ENCODE assay signal across 9 mouse cellular contexts in genomic region chr7:121864858-121865585, GRCm38 (mm10). TPM values are rescaled to one million over a fixed set of nuclear protein-coding genes. Genes with fewer than 3 reads are reported as not detected.
DNase-seq lines count a peak whose midpoint lies in the region; ATAC-seq lines count a peak whose summit lies in the region.
"Had no signal": no experiment of that assay in that cellular context is flagged by ENCODE, and none has a peak within 500 bp of the region (broad histone marks: within the 10 kb centered on the region; RNA-seq: fewer than 3 reads in every experiment).

Gene Scnn1b (plus strand): TSS chr7:121865038.

- no peak within 1 kb of the TSS for H3K27ac ChIP-seq in intestine, embryonic 16.5 days (ENCODE audit: low read length)
- no peak within 1 kb of the TSS for H3K27ac ChIP-seq in lung, embryonic 16.5 days (ENCODE audit: low read length)

- 0 out of 2 replicates have a peak, but pooled peaks have one; percentile 50 for ATAC-seq in intestine, embryonic 16.5 days
- peak; percentile 86 for ATAC-seq in lung, embryonic 16.5 days (ENCODE audit: low read depth)

- H3K9ac ChIP-seq in intestine, embryonic 16.5 days (ENCODE audit: low read depth, low read length): no peak within 1 kb of the TSS
- H3K9ac ChIP-seq in lung, embryonic 16.5 days (ENCODE audit: low read length): peak within 1 kb of the TSS; percentile 40; the same call in 1 of the 2 replicates

- peak within 1 kb of the TSS; percentile 62 for H3K4me2 ChIP-seq in intestine, embryonic 16.5 days (ENCODE audit: low read depth, low read length)
- H3K4me2 ChIP-seq in lung, embryonic 16.5 days (ENCODE audit: low read depth, low read length): peak within 1 kb of the TSS; percentile 70

- 3% methylated on average over 42 of the region's 42 CpGs for WGBS in intestine, embryonic 16.5 days
- WGBS in lung, embryonic 16.5 days: 2% methylated on average over 37 of the region's 42 CpGs

- H3K27me3 ChIP-seq in intestine, embryonic 16.5 days (replicated peaks; ENCODE audit: control insufficient read depth, insufficient read depth, low read length): peaks cover 26% of the 10 kb centered on the region
- H3K27me3 ChIP-seq in lung, embryonic 16.5 days (ENCODE audit: control insufficient read depth, insufficient read depth, low read depth, low read length): peaks cover 19% of the 10 kb centered on the region

- H3K4me1 ChIP-seq in intestine, embryonic 16.5 days (ENCODE audit: control insufficient read depth, insufficient read depth, low read length): no peaks in the 10 kb centered on the region
- no peaks in the 10 kb centered on the region for H3K4me1 ChIP-seq in lung, embryonic 16.5 days (replicated peaks; ENCODE audit: control insufficient read depth, insufficient read depth, low read length)

- no peaks in the 10 kb centered on the region for H3K36me3 ChIP-seq in intestine, embryonic 16.5 days (ENCODE audit: control insufficient read depth, insufficient read depth, low read length)
- H3K36me3 ChIP-seq in lung, embryonic 16.5 days (ENCODE audit: control insufficient read depth, insufficient read depth, low read length): no peaks in the 10 kb centered on the region

- H3K4me3 ChIP-seq in intestine, embryonic 16.5 days (ENCODE audit: low read length): peak within 1 kb of the TSS; percentile 30
- H3K4me3 ChIP-seq in lung, embryonic 16.5 days (ENCODE audit: low read length): peak within 1 kb of the TSS; percentile 47

- intact Hi-C loops in left cerebral cortex, postnatal 36 days (cut with DNase I): no loop called here

- DNase-seq in urinary bladder, adult 18-20 months (ENCODE audit: low spot score in 2 of 2): peak; percentile 55 to 59
- no peak for DNase-seq in urinary bladder, postnatal 10 days (ENCODE audit: low spot score)
- peak; percentile 3 for DNase-seq in yolk sac, embryonic 10.5 days (ENCODE audit: low spot score)
- no peak for DNase-seq in left cerebral cortex, postnatal 36 days (ENCODE audit: low spot score in 2 of 2)
- no peak for DNase-seq in gastrocnemius, postnatal 25 days
- DNase-seq in gastrocnemius, adult 18-20 months (ENCODE audit: low spot score): no peak

- H3K9me3 ChIP-seq in intestine, embryonic 16.5 days (ENCODE audit: control insufficient read depth, low read length): no peaks in the 10 kb centered on the region
- H3K9me3 ChIP-seq in lung, embryonic 16.5 days (ENCODE audit: control insufficient read depth, low read length): no peaks in the 10 kb centered on the region

RNA-seq across cellular contexts. Expression of gene Scnn1b, which starts in this region (rescaled TPM):
- polyA plus RNA-seq in intestine, embryonic 16.5 days (2015; fragmentation: Nextera tagmentation; extraction: Ambion mirVana): 0.13 and 0.20 TPM in 2 replicates
- polyA plus RNA-seq in lung, embryonic 16.5 days (2015; fragmentation: Nextera tagmentation; extraction: Ambion mirVana): 7.1 and 7.4 TPM in 2 replicates
- total RNA-seq in left cerebral cortex, postnatal 36 days (2021): not detected
- total RNA-seq in gastrocnemius, postnatal 25 days (2021): under 1 TPM in 1 of 2 experiments, not detected in 1; 0.11 TPM
- total RNA-seq in gastrocnemius, adult 18-20 months (2021): under 1 TPM; 0.21 to 0.62 TPM
- polyA plus RNA-seq: liver, embryonic 16.5 days had no signal

Comparison
In these comparisons a context has a peak if more than half of its experiments do, and no peak if none do; other contexts are left out.
1. DNase-seq: peak in urinary bladder, adult 18-20 months (2 of 2) and yolk sac, embryonic 10.5 days (single experiment); none in urinary bladder, postnatal 10 days (single experiment), left cerebral cortex, postnatal 36 days (0 of 2), gastrocnemius, postnatal 25 days (single experiment) and gastrocnemius, adult 18-20 months (single experiment).
2. Peak in ATAC-seq, H3K4me3 ChIP-seq and H3K4me2 ChIP-seq in intestine, embryonic 16.5 days; RNA of the gene not detected or under 1 TPM.